Mouse (Mus musculus) C2C12 (cell line): ENCODE data around the gene Ppp2r5d. TPM values are rescaled to one million over a fixed set of nuclear protein-coding genes. Genes with fewer than 3 reads are reported as not detected.

Experiments
- H3K27me3 ChIP-seq: one replicate; pipeline ENCODE4 v1.6.1; 2011; ENCODE audit not compliant: control insufficient read depth, insufficient read depth, insufficient read length
- H3K36me3 ChIP-seq: one replicate; pipeline ENCODE4 v1.6.1; 2011; ENCODE audit not compliant: control insufficient read depth, insufficient read depth
- H3K4me3 ChIP-seq: one replicate; pipeline ENCODE4 v1.5.1; 2011; ENCODE audit warnings: mild to moderate bottlenecking, control low read depth; ENCODE audit not compliant: poor library complexity, insufficient read depth, severe bottlenecking
- H3K79me2 ChIP-seq: one replicate; pipeline ENCODE4 v1.6.1; 2011; ENCODE audit not compliant: control insufficient read depth, insufficient read depth
- H3K79me3 ChIP-seq: one replicate; pipeline ENCODE4 v1.6.1; 2011; ENCODE audit warnings: low read depth, control low read depth
- H3ac ChIP-seq: one replicate; pipeline ENCODE3; 2011; ENCODE audit warnings: low read depth; ENCODE audit not compliant: control insufficient read depth, insufficient read length
- CEBPB ChIP-seq: IDR thresholded peaks from one replicate; pipeline ENCODE4 v1.6.1; 2011; ENCODE audit warnings: low read depth, mild to moderate bottlenecking, control low read depth, moderate library complexity
- CTCF ChIP-seq: IDR thresholded peaks from one replicate; pipeline ENCODE4 v1.5.1; 2011; ENCODE audit not compliant: control insufficient read depth, insufficient read depth, insufficient read length
- FOSL1 ChIP-seq: IDR thresholded peaks from one replicate; pipeline ENCODE4 v1.8.0; 2011; ENCODE audit warnings: mild to moderate bottlenecking, low read length; ENCODE audit not compliant: poor library complexity, insufficient read depth, severe bottlenecking
- MAX ChIP-seq: IDR thresholded peaks from one replicate; pipeline ENCODE4 v1.6.1; 2011; ENCODE audit warnings: mild to moderate bottlenecking, control low read depth
- MYOD1 ChIP-seq: IDR thresholded peaks from one replicate; pipeline ENCODE4 v1.6.1; 2011; ENCODE audit warnings: low read depth; ENCODE audit not compliant: control insufficient read depth, insufficient read length
- MYOG ChIP-seq: IDR thresholded peaks from one replicate; pipeline ENCODE4 v1.6.1; 2011; ENCODE audit not compliant: control insufficient read depth, insufficient read length; ENCODE audit errors: extremely low read depth
- USF1 ChIP-seq: IDR thresholded peaks from one replicate; pipeline ENCODE4 v1.6.1; 2011; ENCODE audit warnings: low read depth, mild to moderate bottlenecking, control low read depth, moderate library complexity
- polyA plus RNA-seq: library from polyadenylated mRNA; unstranded; fragments of >200 nt; fragmentation: generic; extraction: Trizol; gene quantifications from one replicate; pipeline ENCODE4 v1.2.1, GENCODE M21; 2012; ENCODE audit warnings: missing spikeins

Ppp2r5d gene
- polyA plus RNA-seq, 1 experiment: 99.5 TPM

GRCm38 (mm10) chr17:46644152-46644805, 60.6 kb downstream of the Ppp2r5d start:
- Histone ChIP-seq H3K79me3 (peaks cover 9% of the 10 kb centered on the region), H3K36me3 (peaks cover 10% of the 10 kb centered on the region), H3K27me3 (no peaks in the 10 kb centered on the region), H3K4me3 (no peak overlapping the region), H3K79me2 (peaks cover 15% of the 10 kb centered on the region), H3ac (no peak overlapping the region)
- no peak for TF ChIP-seq CTCF
- TF ChIP-seq MYOG: no peak
- TF ChIP-seq MYOD1: no peak
- no peak for TF ChIP-seq USF1
- no peak for TF ChIP-seq MAX
- TF ChIP-seq FOSL1: no peak
- TF ChIP-seq CEBPB: no peak

- Histone ChIP-seq H3K36me3 (no peaks in the 10 kb centered on the region), H3K79me3 (peaks cover 5% of the 10 kb centered on the region), H3K79me2 (peaks cover 10% of the 10 kb centered on the region), H3ac (no peak overlapping the region), H3K4me3 (no peak overlapping the region), H3K27me3 (no peaks in the 10 kb centered on the region)
- TF ChIP-seq FOSL1 (no peak), CEBPB (no peak), MYOD1 (no peak), MAX (no peak), CTCF (no peak), MYOG (no peak), USF1 (no peak)
Observed at GRCm38 (mm10) chr17:46642060-46642459, 62.9 kb downstream of the Ppp2r5d start.

- Histone ChIP-seq H3K79me2 (no peaks in the 10 kb centered on the region), H3K79me3 (no peaks in the 10 kb centered on the region), H3K36me3 (no peaks in the 10 kb centered on the region), H3ac (no peak overlapping the region), H3K27me3 (no peaks in the 10 kb centered on the region), H3K4me3 (no peak overlapping the region)
- no peak for TF ChIP-seq CTCF
- no peak for TF ChIP-seq FOSL1
- TF ChIP-seq USF1: no peak
- no peak for TF ChIP-seq MYOD1
- TF ChIP-seq MYOG: no peak
- TF ChIP-seq MAX: no peak
Observed at GRCm38 (mm10) chr17:46639929-46640328, 65.0 kb downstream of the Ppp2r5d start.

GRCm38 (mm10) chr17:46636831-46637523, 67.9 kb downstream of the Ppp2r5d start:
- TF ChIP-seq CEBPB: no peak
- no peak for TF ChIP-seq FOSL1
- TF ChIP-seq MAX: no peak
- H3K4me3 ChIP-seq: no peak overlapping the region

More at GRCm38 (mm10) chr17:46636831-46637523, 67.9 kb downstream of the Ppp2r5d start:
- no peaks in the 10 kb centered on the region for H3K36me3 ChIP-seq
- no peaks in the 10 kb centered on the region for H3K79me2 ChIP-seq
- no peak overlapping the region for H3ac ChIP-seq
- no peaks in the 10 kb centered on the region for H3K27me3 ChIP-seq
- no peaks in the 10 kb centered on the region for H3K79me3 ChIP-seq

Other genes with a start within 250 kb of the Ppp2r5d start
- 0.01 TPM for gene Ttbk1, start 217.4 kb downstream of the Ppp2r5d start, polyA plus RNA-seq
- gene Dnph1, start 208.4 kb downstream of the Ppp2r5d start, polyA plus RNA-seq: 68.0 TPM
- 0.60 TPM for gene Cul9, start 158.7 kb downstream of the Ppp2r5d start, polyA plus RNA-seq
- gene Srf, start 148.9 kb downstream of the Ppp2r5d start, polyA plus RNA-seq: 101 TPM
- 26.1 TPM for gene Ptk7, start 75.6 kb downstream of the Ppp2r5d start, polyA plus RNA-seq
- gene Klc4, start 59.1 kb downstream of the Ppp2r5d start, polyA plus RNA-seq: 7.8 TPM
- 151 TPM for gene Mrpl2, start 58.9 kb downstream of the Ppp2r5d start, polyA plus RNA-seq
- gene Cul7, start 54.8 kb downstream of the Ppp2r5d start, polyA plus RNA-seq: 49.4 TPM
- 45.8 TPM for gene Rrp36, start 30.8 kb downstream of the Ppp2r5d start, polyA plus RNA-seq
- gene Mea1, start 26.3 kb downstream of the Ppp2r5d start, polyA plus RNA-seq: 141 TPM
- 58.6 TPM for gene Klhdc3, start 24.2 kb downstream of the Ppp2r5d start, polyA plus RNA-seq
- 24.7 TPM for gene Pex6, start 6.4 kb upstream of the Ppp2r5d start, polyA plus RNA-seq
- 0.08 TPM for gene Gnmt, start 24.1 kb upstream of the Ppp2r5d start, polyA plus RNA-seq
- gene Cnpy3, start 47.1 kb upstream of the Ppp2r5d start, polyA plus RNA-seq: 41.9 TPM
- gene Ptcra, start 58.6 kb upstream of the Ppp2r5d start, polyA plus RNA-seq: 0.06 TPM
- gene 2310039H08Rik, start 67.5 kb upstream of the Ppp2r5d start, polyA plus RNA-seq: 40.9 TPM
- 107 TPM for gene Rpl7l1, start 77.6 kb upstream of the Ppp2r5d start, polyA plus RNA-seq
- gene Bicral, start 153.4 kb upstream of the Ppp2r5d start, polyA plus RNA-seq: 3.9 TPM
- 46.8 TPM for gene Tbcc, start 185.6 kb upstream of the Ppp2r5d start, polyA plus RNA-seq
- gene Prph2, start 205.3 kb upstream of the Ppp2r5d start, polyA plus RNA-seq: 0.01 TPM